8 mouse cellular contexts compared by ENCODE assay signal in genomic region chr5:149322938-149323553, GRCm38 (mm10). TPM values are rescaled to one million over a fixed set of nuclear protein-coding genes. Genes with fewer than 3 reads are reported as not detected.
DNase-seq lines count a peak whose midpoint lies in the region.

No protein-coding gene starts in this region.

- intact Hi-C loops in heart, postnatal 10 days (cut with DNase I) = no loop called here

- DNase-seq in cerebellum, postnatal 25 days = peak; percentile 53 to 75
- DNase-seq in cerebellum, adult 9-10 months = no peak
- DNase-seq in embryonic facial prominence, embryonic 10.5 days (ENCODE audit: low spot score) = no peak
- peak; percentile 72 to 81 for DNase-seq in heart, postnatal 10 days
- DNase-seq in kidney, postnatal 25 days = peak; percentile 90 to 95
- no peak for DNase-seq in urinary bladder, postnatal 25 days (ENCODE audit: low spot score)
- no peak for DNase-seq in frontal cortex, postnatal 36 days (ENCODE audit: low spot score in 2 of 2)
- DNase-seq in thymus, postnatal 25 days = no peak

- no peaks in the 10 kb centered on the region for H3K27me3 ChIP-seq in embryonic facial prominence, embryonic 10.5 days (replicated peaks; ENCODE audit: low read depth, poor library complexity, severe bottlenecking)

- peak overlapping the region; percentile 93 for H3K27ac ChIP-seq in embryonic facial prominence, embryonic 10.5 days (replicated peaks)

- H3K36me3 ChIP-seq in embryonic facial prominence, embryonic 10.5 days (replicated peaks) = no peaks in the 10 kb centered on the region

- no peak overlapping the region for H3K4me3 ChIP-seq in embryonic facial prominence, embryonic 10.5 days

- H3K9me3 ChIP-seq in embryonic facial prominence, embryonic 10.5 days = no peaks in the 10 kb centered on the region

- H3K4me1 ChIP-seq in embryonic facial prominence, embryonic 10.5 days = peaks cover 68% of the 10 kb centered on the region

- 89% methylated on average over 9 of the region's 9 CpGs for WGBS in embryonic facial prominence, embryonic 10.5 days

RNA-seq across cellular contexts. Expression of gene Alox5ap, which starts 58.5 kb away (rescaled TPM):
- 5.5 and 5.8 TPM in 2 replicates for polyA plus RNA-seq in embryonic facial prominence, embryonic 10.5 days (2016; fragmentation: Nextera tagmentation; extraction: Ambion mirVana)
- 10 to 100 TPM; 10.1 to 12.0 TPM for total RNA-seq in heart, postnatal 10 days (2021)

Comparison
In these comparisons a context has a peak if more than half of its experiments do, and no peak if none do; other contexts are left out.
1. DNase-seq: peak in cerebellum, postnatal 25 days (2 of 2), heart, postnatal 10 days (2 of 2) and kidney, postnatal 25 days (2 of 2); none in cerebellum, adult 9-10 months (single experiment), embryonic facial prominence, embryonic 10.5 days (single experiment), urinary bladder, postnatal 25 days (single experiment), frontal cortex, postnatal 36 days (0 of 2) and thymus, postnatal 25 days (single experiment).